Mouse (Mus musculus): ENCODE measurements at regions not wholly inside any gene's neighbourhood (a gene's known extent, or its start where the extent isn't known, plus 50 kb on each side); places are given as distances from the start of the nearest gene placed in this dataset.

DNA sequence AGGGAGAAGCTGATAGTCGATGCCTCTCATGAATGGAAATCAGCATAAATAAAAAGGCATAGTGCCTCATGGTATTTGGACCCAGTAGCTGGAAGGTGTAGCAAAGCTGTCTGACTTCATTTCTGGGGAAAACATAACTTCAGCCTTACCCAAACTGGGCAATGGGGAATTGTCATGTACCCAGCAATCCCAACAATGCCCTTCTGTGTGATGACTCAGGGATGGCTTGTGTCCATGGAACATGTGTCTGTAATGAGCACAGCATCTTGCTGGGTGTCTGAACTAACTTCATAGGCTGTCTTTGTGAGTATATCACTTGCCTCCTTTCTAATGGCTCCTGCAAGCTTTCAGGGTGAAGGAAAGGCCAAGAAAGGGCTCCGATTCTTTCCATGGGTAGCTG is 140.3 kb downstream of the Bod1 start:
- no peak for DNase-seq (ENCODE audit: low read depth, low spot score)

DNA sequence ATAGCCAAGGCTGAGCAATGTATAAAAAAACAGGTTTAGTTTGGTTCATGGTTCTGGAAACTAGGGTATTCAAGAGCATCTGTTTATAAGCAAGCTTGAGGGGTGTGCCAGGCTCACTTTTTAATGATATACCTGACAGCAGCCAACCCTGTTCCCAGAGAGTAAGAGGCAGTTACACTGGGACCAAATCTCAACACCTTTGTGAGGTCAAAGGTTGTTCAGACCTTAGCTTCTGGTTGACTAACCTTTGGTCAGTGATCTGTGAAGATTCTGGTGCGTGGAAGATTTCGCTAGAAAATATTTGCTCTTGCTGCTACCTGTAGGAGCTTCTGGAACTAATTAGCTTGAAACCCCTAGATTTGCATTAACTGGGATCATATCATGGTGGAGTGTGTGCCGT is 140.8 kb downstream of the Bod1 start:
- DNase-seq (ENCODE audit: low read depth, low spot score): no peak

DNA sequence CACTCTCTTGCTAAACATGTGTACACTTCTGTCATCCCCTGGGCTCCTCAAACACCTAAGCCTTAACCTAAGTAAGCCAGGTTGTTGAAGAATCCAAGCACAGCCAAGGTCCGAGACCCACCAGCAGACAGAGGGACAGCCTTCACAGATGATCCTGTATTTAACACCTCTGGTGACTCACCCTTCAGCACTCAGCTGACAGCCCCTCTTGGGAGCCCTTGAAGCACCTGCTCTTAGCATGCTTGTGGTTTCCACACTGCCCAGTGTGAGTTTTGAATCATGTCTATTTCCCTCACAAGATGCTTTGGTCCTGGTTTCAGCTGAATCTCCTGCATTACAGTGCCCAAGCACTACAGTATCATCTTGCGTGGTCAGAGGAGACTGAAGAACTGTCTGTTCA is 142.0 kb downstream of the Bod1 start:
- DNase-seq (ENCODE audit: low read depth, low spot score): no peak

DNA sequence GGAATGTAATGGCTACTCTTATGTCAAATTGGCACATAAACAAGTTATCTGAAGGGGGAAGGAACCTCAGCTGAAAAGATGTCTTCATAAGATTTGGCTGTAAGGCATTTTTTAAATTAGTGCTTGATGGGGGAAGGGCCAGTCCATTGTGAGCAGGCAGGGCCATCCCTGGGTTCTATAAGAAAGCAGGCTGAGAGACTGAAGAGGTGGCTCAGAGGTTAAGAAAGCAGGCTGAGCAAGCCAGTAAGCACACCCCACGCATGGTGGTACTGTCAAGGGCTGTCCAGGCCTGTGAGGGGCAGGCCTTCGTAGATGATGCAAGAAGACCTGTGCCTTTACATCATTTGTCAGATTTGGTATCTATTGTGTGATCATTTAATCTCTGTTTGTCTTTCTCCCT is 147.0 kb downstream of the Bod1 start:
- no peak for DNase-seq (ENCODE audit: low read depth, low spot score)

DNA sequence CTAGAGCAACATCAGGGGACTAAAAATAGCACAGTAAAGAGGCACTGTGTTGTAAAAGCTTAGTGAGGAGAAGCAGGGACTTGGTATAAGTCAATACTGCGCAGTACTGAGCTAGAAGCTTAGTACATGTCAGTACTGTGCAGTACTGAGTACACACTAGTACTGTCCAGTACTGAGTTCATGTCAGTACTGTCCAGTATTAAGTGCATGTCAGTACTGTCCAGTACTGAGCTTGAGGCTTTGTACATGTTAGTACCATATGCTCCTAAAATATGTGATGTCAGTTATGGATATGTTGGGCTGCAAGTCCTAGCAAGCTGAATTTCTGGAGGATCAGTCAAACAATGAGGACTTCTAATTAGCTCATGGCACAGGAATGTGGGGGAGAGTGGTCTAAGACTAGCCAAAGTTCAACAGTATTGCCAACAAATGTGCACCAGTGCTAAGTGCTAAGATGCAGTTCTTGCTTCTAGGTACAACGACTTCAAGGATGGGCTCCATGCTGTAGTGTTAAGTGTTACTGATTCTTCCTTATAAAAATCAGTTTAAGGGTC is 147.5 kb downstream of the Bod1 start:
- no peak for DNase-seq (ENCODE audit: low read depth, low spot score)

DNA sequence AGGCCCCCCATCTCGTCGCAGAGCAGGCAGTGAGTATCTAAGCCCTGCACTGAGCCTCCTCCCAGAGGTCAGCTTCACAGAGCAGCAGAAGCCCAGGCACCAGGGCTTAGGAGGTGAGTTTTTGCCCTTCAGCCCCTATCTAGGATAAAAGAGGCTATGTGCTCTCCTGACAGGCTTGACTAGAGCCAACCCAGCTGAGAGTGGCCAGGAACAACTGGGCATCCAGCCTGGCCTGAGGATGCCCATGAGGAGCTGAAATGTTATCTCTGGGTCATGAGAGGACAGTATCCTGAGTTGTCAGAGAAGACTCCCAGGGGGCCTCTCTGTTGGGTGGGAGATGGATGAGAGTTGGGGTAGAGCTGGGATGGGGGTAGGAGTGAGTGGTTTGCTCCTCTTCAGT is 149.6 kb downstream of the Bod1 start:
- no peak for DNase-seq (ENCODE audit: low read depth, low spot score)

DNA sequence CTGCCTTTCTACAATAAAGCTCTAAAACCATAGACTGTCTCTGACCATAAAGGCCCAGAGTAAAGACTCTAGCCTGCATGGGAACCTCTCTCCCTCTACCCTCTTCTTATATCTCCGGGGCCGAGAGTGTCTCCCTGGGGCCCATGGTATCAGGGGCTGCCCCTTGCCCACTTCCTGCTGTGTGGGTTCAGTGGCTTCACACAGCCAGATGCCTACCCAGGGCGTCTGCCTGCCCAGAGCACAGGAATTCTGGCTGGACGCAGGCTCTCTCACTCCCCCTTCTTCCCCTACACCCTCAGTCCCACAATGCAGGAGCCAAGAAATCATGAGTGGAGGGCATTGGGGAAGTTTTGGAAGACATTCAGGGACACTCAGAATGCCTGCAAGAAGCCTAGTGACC is 150.8 kb downstream of the Bod1 start:
- no peak for DNase-seq (ENCODE audit: low read depth, low spot score)

DNA sequence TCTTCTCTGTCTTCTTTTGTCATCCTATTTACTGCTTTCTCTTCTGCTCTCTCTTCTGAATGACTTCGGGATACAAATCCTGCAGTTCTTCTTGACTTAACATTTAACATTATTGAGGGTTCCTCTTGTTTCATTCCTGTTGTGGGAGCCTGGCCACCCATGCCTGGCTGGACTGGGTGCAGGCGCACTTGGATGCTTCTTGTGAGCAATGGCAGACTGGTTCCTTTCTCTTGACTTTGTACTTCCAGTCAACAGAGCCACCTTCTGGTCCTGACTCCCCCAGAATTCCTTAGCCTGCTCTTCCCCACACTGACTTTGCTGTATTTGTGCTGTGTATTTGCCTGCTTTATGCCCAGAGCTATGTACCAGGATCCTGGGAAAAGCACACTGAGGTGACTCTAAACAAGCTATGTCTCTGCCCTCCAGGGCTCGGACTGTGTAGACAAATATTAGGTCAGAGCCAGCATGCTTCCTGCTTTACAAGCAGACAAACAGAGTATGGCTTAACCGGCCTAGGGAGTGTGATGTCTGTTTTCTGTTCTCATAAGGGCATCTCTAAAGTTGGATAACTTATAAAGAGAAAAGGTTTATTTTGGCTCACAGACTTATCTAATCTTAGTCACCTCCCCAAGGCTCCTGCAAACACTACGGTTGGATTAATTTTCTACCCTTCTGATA is 133.5 kb upstream of the Stc2 start:
- DNase-seq (ENCODE audit: low read depth, low spot score): no peak

DNA sequence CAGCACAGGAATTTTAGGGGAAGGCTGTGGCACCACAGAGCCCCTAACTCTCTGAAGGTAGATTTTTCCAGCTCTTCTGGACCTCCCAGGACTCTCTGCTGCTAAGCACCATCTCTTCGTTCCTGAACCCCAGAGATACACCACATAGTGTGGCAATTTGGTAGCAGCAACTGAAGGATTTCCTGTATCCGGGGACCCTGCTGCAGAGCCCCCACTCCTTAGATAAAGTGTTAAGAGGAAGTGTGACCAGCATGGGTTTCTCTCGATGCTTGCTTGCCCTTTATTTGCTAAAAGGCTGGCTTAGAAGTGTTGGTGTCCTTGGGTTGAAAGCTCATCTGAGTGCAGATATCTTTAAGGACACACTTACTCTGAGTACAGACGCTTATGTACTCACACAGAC is 115.6 kb upstream of the Stc2 start:
- no peak for DNase-seq (ENCODE audit: low read depth, low spot score)

DNA sequence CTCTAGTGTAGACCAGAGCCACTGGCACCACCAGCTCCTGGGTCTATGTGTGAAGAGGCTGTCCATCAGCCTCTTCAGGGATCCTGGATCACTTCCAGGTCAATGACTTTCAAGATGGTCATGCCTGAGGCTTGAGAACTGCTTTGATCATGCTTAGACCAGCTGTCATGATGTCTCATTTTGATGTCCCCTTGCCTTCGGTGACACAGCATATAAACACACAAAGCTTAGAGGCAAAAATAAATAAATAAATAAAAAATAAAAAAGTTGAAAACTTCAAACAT is 111.1 kb upstream of the Stc2 start:
- DNase-seq (ENCODE audit: low read depth, low spot score): no peak

DNA sequence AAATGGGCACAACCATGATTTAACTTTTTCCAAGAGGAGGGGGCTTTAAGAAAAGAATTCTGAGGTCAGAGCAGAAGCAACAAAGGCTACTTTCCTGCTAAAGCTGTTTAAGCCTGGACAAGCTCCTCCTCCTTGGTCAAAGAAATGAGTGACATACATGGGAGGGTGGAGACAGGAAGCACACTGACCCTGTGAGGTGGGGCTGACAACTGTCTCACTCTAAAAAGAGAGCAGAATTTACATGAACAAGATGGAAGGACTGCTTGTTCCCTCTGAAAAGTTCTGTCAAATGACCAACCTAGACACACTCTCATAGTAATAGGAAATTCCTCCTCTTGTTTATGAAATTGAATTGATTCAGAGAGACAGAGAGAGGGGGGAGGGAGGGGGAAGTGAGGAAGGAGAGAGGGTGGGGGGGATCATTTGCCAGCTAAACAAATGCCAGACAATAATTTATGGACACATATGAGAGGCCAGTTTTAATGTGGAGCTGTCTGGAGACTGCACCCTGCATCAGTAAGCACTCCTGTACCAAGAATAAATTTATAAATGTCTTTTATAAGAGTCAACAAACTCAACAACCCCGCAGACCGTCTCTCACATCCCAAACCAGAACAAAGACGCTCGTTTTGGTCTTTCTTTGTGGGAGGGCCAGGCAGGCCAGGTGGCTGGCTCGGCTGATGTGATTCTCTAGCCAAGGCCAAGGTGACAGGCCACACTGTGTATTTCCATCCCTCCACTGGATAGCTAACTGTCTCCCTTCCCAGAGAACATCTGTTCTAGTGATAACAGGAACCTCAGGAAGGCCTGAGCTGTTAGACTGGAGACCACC is 110.6 kb upstream of the Stc2 start:
- DNase-seq (ENCODE audit: low read depth, low spot score): no peak

DNA sequence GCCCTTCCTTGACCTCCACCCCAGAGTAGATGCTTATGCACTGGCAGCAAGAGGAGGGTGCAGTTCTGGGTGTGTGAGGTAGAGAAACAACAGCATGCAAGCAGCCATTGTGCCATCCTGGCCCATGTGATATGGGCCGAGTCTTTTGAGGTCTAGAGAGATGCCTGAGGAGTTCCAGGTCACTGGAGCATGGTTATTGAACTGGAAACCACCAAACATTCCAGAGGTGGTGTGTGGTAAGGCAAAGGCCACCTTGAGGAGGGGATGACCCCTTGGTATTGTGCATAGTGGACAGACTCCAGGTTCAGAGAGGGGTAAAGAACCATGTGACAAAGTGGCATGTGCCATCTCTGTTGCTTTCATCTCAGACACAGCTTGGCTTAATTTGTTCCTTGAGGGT is 107.9 kb upstream of the Stc2 start:
- DNase-seq (ENCODE audit: low read depth, low spot score): no peak

DNA sequence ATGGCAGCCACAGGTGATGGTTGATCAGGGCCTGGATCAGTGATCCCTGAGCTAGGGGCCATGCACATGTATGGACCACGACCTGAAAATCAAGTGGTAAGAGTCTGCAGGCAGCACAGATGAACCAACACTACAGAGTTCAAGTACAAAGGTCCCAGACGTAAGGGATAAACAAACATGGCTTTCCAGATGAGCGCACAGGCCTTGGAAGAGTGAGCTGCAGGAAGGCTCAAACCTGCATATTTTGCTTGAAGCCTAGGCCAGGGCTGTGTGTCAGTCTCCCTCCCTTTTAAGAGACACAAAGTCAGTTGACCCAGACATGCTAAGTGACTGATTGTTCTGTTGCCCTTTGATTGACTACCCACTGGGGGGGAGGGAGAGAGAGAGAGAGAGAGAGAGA is 107.2 kb upstream of the Stc2 start:
- DNase-seq (ENCODE audit: low read depth, low spot score): no peak

DNA sequence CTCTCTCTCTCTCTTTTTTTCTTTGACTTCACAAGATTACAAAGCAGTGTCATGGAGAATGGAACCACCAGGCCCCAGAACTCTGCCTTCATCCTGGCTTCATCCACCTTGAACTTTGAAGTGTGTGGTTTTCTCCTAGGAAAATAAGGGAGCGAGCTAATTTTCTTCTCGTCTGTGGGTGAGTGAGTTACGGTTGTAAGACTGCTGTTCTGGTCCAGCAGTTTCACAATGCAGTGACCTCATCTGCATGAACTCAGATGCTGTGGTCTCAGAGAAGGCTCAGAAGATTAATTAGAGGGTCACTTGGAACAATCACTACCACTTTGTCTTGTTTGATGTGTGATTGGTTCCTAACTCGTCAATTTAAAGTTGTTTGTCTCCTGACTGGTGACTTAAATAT is 103.1 kb upstream of the Stc2 start:
- DNase-seq (ENCODE audit: low read depth, low spot score): no peak

DNA sequence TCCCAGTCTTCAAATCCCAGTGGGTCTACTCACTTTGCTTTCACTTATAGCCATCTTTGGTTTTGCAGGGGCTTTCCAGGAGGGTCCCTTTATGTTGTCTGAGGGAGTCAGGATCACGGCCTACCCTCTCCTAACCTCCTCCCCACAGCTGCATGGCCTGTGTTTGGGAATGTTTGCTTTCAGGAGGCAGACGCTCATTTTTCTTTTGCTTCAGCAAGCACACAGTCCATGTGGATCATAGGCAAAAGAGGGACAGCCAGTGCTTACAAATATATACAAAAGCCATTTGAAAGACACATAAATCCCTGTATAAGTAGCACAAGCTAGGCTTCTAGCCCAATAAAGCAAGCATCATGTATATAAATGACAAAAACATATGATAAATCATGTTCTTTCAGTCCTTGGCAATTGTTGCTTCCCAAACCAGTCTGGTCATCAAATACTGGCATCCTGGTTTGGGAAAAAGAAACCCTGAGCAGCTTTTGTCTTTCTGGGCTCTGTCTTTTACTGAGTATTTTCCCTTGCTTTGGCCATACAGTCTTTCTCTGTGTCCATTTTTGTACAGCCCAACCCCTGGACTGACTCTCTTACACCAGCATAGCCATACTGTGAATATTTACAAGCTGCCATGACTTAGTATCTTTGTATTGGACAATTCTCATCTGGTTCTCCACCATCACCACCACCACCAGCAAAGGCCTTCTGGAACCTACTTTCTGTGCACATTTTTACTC is 101.0 kb upstream of the Stc2 start:
- no peak for DNase-seq (ENCODE audit: low read depth, low spot score)

DNA sequence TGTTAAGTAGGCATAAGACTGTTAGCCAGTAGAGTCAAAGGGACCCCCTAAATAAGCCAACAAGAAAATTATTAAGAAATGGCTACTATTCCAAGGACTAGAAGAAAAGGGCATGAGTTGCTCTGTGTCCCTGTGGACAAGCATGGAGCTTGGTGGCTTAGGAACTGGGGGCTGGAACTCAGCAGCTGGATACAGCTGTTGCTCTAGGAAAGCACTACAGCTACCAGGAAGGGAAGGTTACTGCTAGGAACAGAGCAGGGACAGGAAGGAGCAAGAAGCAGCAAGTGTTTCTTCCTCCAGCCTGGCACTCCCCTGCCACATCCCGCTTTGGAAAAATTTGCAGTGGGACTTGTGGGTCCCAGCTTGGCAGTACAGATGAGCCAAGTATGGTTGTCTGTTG is 95.0 kb upstream of the Stc2 start:
- DNase-seq (ENCODE audit: low read depth, low spot score): no peak

DNA sequence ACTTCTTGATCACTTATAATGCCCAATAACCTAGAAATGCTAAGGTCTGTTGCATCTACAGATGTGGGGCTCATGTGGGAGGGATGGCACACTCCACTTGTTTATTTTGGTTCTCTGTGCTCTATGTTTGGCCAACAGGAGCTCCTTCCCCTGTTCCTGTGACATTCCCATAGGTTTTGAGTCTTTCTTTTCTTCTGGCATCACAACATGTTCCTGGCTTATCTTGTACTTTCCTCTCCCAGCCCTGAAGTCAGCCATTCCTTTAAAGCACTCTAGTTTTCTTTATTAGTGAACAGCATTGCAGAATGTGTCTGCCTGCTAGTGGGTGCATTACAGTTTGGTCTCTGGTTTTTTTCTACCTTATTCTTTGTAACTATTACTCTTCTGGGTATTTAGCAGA is 92.6 kb upstream of the Stc2 start:
- DNase-seq (ENCODE audit: low read depth, low spot score): no peak

DNA sequence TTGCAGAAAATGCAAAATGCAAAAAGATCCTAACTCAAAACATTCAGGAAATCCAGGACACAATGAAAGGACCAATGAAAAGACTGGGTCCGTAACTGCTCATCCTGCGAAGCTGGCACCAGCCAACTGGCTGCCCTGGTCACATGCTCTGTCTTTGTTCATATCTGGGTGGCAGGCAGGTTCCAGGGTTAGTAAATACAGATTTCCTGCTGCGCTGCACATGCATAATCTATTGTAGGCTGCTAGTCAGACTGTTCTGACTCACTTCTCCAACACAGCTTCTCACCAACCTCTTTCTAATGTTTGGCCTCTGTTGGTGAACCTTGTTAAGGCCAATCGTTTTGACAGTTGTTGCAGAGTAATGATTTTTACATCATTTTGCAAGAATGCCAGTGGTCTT is 92.0 kb upstream of the Stc2 start:
- no peak for DNase-seq (ENCODE audit: low read depth, low spot score)

DNA sequence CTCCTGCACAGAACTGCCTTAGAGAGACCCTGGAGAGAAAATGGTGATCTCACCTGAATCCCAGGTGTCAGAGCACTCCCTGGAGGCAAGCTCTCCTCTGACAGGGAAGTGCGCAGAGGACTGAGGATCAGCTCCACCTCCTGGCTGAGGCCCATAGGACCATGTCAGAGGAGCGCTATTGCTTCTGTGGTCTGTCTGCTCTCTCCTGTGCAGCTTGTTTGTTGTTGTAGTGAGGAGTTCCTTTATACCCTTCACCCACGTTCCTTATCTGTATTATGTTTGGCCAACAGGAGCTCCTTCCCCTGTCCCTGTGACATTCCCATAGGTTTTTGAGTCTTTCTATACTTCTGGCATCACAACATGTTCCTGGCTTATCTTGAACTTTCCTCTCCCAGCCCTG is 91.5 kb upstream of the Stc2 start:
- DNase-seq (ENCODE audit: low read depth, low spot score): no peak

DNA sequence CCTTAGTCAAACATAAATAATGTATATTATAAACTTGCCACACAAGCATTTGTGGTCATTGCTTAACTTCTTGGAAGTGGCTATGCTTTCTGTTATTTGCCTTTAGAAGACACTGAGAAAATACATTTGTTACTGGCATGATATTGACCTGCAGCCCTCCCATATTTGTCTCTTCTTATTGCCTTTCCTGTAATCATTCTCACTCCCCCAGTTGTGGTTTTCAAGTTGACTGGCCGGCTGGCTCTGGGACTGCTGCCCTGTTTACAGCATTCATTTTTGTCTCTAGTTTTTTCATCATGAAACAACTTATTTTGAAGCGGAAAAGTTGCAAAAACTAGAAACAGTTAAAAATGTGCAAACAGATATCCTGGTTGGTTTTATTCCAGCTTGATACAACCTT is 57.5 kb upstream of the Stc2 start:
- DNase-seq (ENCODE audit: low read depth, low spot score): no peak

All from forelimb bud, embryonic 11.5 days (tissue).